Mouse (Mus musculus) stomach, postnatal 0 days (tissue): ENCODE results near the gene Zfp955b. TPM values are rescaled to one million over a fixed set of nuclear protein-coding genes. Genes with fewer than 3 reads are reported as not detected.
"Not testable (repeated sequence)": the region's sequence is repeated elsewhere in the genome, so short reads cannot be mapped to it uniquely, and the experiment has no call there.

Experiments
- ATAC-seq: fragments of 200-750 bp; cut with Nextera tagmentation; 2 replicates; pipeline ENCODE4 v1.8.0; 2017; ENCODE audit not compliant: low FRiP score, low TSS enrichment
- DNase-seq: peaks from one replicate; pipeline ENCODE4 v3.0.0-alpha.2; 2016; ENCODE audit warnings: low spot score
- H3K27ac ChIP-seq: fragments of 300-500 bp; sonication (generic); replicated peaks from 2 replicates; pipeline ENCODE4 v1.5.1; 2014; ENCODE audit warnings: mild to moderate bottlenecking, control low read depth
- H3K27me3 ChIP-seq: fragments of 300-500 bp; sonication (generic); 2 replicates; pipeline ENCODE4 v1.6.1; 2014; ENCODE audit warnings: low read length; ENCODE audit not compliant: control insufficient read depth, insufficient read depth
- H3K36me3 ChIP-seq: fragments of 300-500 bp; sonication (generic); 2 replicates; pipeline ENCODE4 v1.6.1; 2014; ENCODE audit warnings: low read length, mixed read lengths; ENCODE audit not compliant: control insufficient read depth, insufficient read depth
- H3K4me1 ChIP-seq: fragments of 300-500 bp; sonication (generic); replicated peaks from 2 replicates; pipeline ENCODE4 v1.6.1; 2014; ENCODE audit warnings: antibody characterized with exemption; ENCODE audit not compliant: control insufficient read depth, insufficient read depth
- H3K4me2 ChIP-seq: fragments of 300-500 bp; sonication (generic); replicated peaks from 2 replicates; pipeline ENCODE4 v1.6.1; 2014; ENCODE audit warnings: low read depth, mild to moderate bottlenecking, control low read depth, moderate library complexity
- H3K4me3 ChIP-seq: fragments of 300-500 bp; sonication (generic); 2 replicates; pipeline ENCODE4 v1.5.1; 2014; ENCODE audit warnings: low read depth, low read length, control low read depth
- H3K9ac ChIP-seq: fragments of 300-500 bp; sonication (generic); 2 replicates; pipeline ENCODE4 v1.6.1; 2014; ENCODE audit warnings: mild to moderate bottlenecking, low read length, control low read depth, mixed read lengths
- H3K9me3 ChIP-seq: fragments of 300-500 bp; sonication (generic); 2 replicates; pipeline ENCODE4 v1.6.1; 2016; ENCODE audit warnings: low read length; ENCODE audit not compliant: control insufficient read depth
- CTCF ChIP-seq: IDR thresholded peaks from 2 replicates; pipeline ENCODE4 v1.5.1; 2016; ENCODE audit warnings: antibody characterized with exemption, low read depth, mild to moderate bottlenecking, moderate library complexity
- EP300 ChIP-seq: optimal IDR thresholded peaks from 2 replicates; pipeline ENCODE3; 2016; ENCODE audit warnings: antibody characterized with exemption
- WGBS: fragments of 180-500 bp; shearing (Covaris S2); extraction: QIAGEN DNeasy Blood & Tissue Kit; methylation state at CpG from one replicate; pipeline ENCODE4 v1.1.7; 2014; 5-methylcytosine and 5-hydroxymethylcytosine counted together
- polyA plus RNA-seq: library from polyadenylated mRNA; unstranded; fragments of >200 nt; fragmentation: Nextera tagmentation; extraction: Ambion mirVana; gene quantifications from 2 replicates; pipeline ENCODE4 v1.2.1, GENCODE M21; 2015

The Zfp955b gene
- polyA plus RNA-seq, result 4.5 and 4.9 TPM in 2 replicates

GRCm38 (mm10) chr17:33289039-33289875, at the start of gene Zfp955b:
Gene Zfp955b (plus strand): TSS chr17:33289544.
- not testable (repeated sequence) for H3K27me3 ChIP-seq, H3K36me3 ChIP-seq, H3K27ac ChIP-seq, H3K9me3 ChIP-seq, H3K4me1 ChIP-seq, DNase-seq, H3K4me2 ChIP-seq, H3K9ac ChIP-seq, H3K4me3 ChIP-seq
- no CpG with 5 or more reads among the region's 25 CpGs for WGBS
- ATAC-seq, result peak; percentile 99

GRCm38 (mm10) chr17:33254530-33255318, 34.6 kb upstream of the Zfp955b start, which contains the start of gene Zfp955a:
Gene Zfp955a (minus strand): TSS chr17:33255145.
- WGBS, result 20% methylated on average over 1 of the region's 34 CpGs
- ATAC-seq, result peak; percentile 99
- not testable (repeated sequence) for H3K27ac ChIP-seq, H3K36me3 ChIP-seq, H3K27me3 ChIP-seq, H3K4me3 ChIP-seq, DNase-seq, H3K4me1 ChIP-seq, H3K4me2 ChIP-seq, H3K9me3 ChIP-seq, H3K9ac ChIP-seq

GRCm38 (mm10) chr17:33255319-33255657, 34.1 kb upstream of the Zfp955b start:
- WGBS, result no CpG with 5 or more reads among the region's 2 CpGs
- H3K4me2 ChIP-seq, H3K4me1 ChIP-seq, H3K4me3 ChIP-seq, H3K9me3 ChIP-seq, DNase-seq, H3K9ac ChIP-seq, H3K27ac ChIP-seq, H3K27me3 ChIP-seq, H3K36me3 ChIP-seq: not testable (repeated sequence)
- peak; percentile 18; the same call in 1 of the 2 replicates for ATAC-seq

- no peak for ATAC-seq
- Histone ChIP-seq H3K27ac (no peak within 1 kb of the TSS), H3K4me3 (no peak within 1 kb of the TSS), H3K4me2 (no peak within 1 kb of the TSS), H3K9me3 (no peaks in the 10 kb centered on the region), H3K9ac (no peak within 1 kb of the TSS), H3K27me3 (no peaks in the 10 kb centered on the region), H3K36me3 (no peaks in the 10 kb centered on the region), H3K4me1 (no peaks in the 10 kb centered on the region)
- no peak for DNase-seq
- 73% methylated on average over 1 of the region's 1 CpGs for WGBS
- no peak for TF ChIP-seq EP300
- no peak for TF ChIP-seq CTCF
Measured at GRCm38 (mm10) chr17:33264376-33264775, 25.0 kb upstream of the Zfp955b start, which contains the start of gene Olfr63. Gene Olfr63 (plus strand): TSS chr17:33264676.

- ATAC-seq (no peak), DNase-seq (no peak)
- Histone ChIP-seq H3K4me3 (no peak overlapping the region), H3K4me2 (no peak overlapping the region), H3K27me3 (no peaks in the 10 kb centered on the region), H3K36me3 (no peaks in the 10 kb centered on the region), H3K4me1 (no peaks in the 10 kb centered on the region), H3K27ac (no peak overlapping the region), H3K9me3 (no peaks in the 10 kb centered on the region), H3K9ac (no peak overlapping the region)
- TF ChIP-seq CTCF, result no peak
- TF ChIP-seq EP300, result no peak
- 86% methylated on average over 9 of the region's 9 CpGs for WGBS
Measured at GRCm38 (mm10) chr17:33268907-33269306, 20.4 kb upstream of the Zfp955b start.

DNA sequence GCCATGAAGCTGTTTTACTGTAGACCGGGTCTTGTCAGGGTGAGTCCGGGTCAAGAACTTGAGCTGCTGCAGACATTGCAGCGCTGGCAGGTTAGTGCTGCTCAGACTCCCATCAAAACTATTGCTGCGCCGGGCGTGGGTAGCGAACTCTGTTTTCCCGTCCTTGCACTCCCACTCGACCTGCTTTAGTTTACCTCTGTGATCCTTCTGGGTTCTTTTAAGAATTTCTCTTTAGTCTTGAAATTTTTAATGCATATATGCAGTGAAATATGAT, 469 bp downstream of the Zfp955b start:
- H3K9ac ChIP-seq, ATAC-seq, H3K4me3 ChIP-seq, H3K9me3 ChIP-seq, H3K4me1 ChIP-seq, DNase-seq, H3K27ac ChIP-seq, H3K36me3 ChIP-seq, H3K4me2 ChIP-seq, H3K27me3 ChIP-seq: not testable (repeated sequence)
- no CpG with 5 or more reads among the region's 9 CpGs for WGBS
